Mouse (Mus musculus) heart, adult 9 months (tissue): ENCODE results near the gene Olfr847.

Experiments
- DNase-seq, 2 experiments: peaks; one replicate each; pipeline ENCODE4 v3.0.0; 2022; ENCODE audit warnings: low spot score in 2 of 2

The Olfr847 gene

GRCm38 (mm10) chr9:19378569-19378968 lies at the start of gene Olfr847:
TSS of gene Olfr847 (minus strand) at chr9:19378669.
- no peak for DNase-seq

DNA sequence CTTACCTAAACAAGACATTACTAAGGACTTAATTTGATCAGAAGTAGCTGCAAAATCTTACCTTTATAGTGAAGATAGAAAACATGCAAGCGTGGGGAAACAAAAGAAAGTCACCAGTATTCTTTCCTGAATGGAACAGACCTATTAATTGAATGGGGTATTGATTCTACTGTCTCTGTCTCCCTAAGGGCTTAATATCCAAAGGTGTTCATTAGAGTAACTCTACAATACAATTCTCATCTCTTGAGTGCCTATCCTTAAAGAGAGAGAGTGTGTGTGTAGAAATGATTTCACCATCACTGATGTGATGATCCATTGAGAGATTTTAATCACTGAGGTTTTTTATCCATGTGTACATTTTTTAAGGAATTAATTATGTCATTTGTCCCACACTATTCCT lies 14.6 kb downstream of the Olfr847 start, which contains the start of gene Olfr846:
Gene Olfr846, minus strand, starts transcription at position 101 of the 400 bp plus-strand sequence.
- DNase-seq, result no peak

DNA sequence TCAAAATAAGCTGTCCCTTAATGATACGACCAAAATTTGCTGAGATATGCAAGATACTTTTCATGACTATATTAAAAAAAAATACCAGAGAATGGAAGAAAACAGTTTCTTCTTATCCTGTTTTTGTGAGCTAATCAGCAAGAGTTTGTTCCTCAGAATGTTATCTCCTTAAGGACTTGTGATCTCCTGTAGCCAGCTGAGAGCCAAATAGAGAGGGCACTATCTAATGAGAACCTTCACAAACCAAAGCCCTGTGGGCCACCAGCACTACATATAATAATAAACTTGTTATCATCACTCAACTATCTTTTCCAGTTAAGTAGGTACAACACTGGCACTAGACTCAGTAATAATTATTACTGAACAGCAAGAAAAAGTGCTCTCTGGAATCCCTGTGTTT lies 42.3 kb downstream of the Olfr847 start, which contains the start of gene Olfr845:
Gene Olfr845, plus strand, starts transcription at position 301 of the 400 bp plus-strand sequence.
- DNase-seq, result no peak
